Mouse (Mus musculus): ENCODE measurements around the gene Rngtt. TPM values are rescaled to one million over a fixed set of nuclear protein-coding genes. Genes with fewer than 3 reads are reported as not detected.

Rngtt gene
- total and polyA plus RNA-seq, 3 experiments, result 15.0 to 18.7 TPM; not detected in 1

DNA sequence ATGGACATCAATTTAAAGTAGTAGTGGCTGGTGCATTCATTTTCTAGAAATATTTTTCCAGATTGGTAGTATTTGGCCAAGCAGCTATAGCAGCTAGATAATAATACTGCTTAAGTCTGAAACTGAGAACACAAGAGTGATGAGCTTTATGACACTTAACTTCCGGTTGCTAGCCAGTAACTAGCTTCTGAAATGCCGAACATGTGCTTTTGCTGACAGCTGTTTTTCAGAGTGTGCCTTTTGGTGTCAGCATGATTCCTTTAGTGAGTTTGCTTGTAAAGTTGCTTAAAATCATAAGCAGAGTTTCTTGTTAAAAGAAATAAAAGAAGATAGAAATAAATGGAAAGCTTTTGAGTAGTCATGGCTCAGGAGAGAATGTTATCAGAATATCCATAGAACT, 186.9 kb downstream of the Rngtt start:
- H3K36me3 ChIP-seq (ENCODE audit: control insufficient read depth in 1 of 2, insufficient read depth in 2 of 2, low read length in 2 of 2), result no peaks in the 10 kb centered on the region; a peak in 3 of 4 replicates
- H3K27me3 ChIP-seq (ENCODE audit: control insufficient read depth in 1 of 2, insufficient read depth in 2 of 2, low read length in 2 of 2), result no peaks in the 10 kb centered on the region
- TF ChIP-seq GATA1 (IDR thresholded peaks at IDR 0.05; ENCODE audit: low read depth, low read length), result no peak
- TF ChIP-seq CHD1 (IDR thresholded peaks at IDR 0.05; ENCODE audit: low read depth, low read length), result no peak
- no peak overlapping the region for H3K4me3 ChIP-seq (ENCODE audit: control insufficient read depth in 1 of 2, insufficient read depth in 1 of 2, low read depth in 2 of 2, low read length in 2 of 2)
- H3K9me3 ChIP-seq (replicated peaks; ENCODE audit: insufficient read depth, low read length), result no peaks in the 10 kb centered on the region
- H3K79me2 ChIP-seq (ENCODE audit: control insufficient read depth, insufficient read depth, low read length, poor library complexity), result no peaks in the 10 kb centered on the region
- no peak overlapping the region for H3K27ac ChIP-seq (ENCODE audit: control insufficient read depth, low read depth, low read length)
- no peak for DNase-seq (ENCODE audit: low read depth, low spot score)
- no peak overlapping the region for H3K9ac ChIP-seq (ENCODE audit: control insufficient read depth, low read depth, low read length, poor library complexity, severe bottlenecking)
- H3K4me1 ChIP-seq (ENCODE audit: control insufficient read depth in 1 of 2, insufficient read depth in 2 of 2, low read length in 2 of 2), result no peaks in the 10 kb centered on the region

DNA sequence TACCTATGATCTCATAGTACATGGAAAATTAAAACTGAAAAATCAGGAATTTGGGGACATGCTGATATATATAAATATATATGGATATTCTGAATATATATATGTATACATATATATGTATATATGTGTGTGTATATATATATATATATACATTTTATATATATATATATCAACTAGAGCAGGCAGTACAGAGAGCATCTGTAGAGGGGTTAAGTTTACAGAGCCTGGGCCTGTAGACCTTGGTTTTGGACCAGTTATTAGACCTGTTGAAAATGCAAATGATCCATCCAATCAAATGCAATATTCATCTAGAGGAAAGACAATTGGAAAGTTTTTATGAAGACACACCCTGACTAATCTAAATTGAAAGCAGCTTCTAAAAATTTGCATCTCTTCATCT, 187.5 kb downstream of the Rngtt start:
- no peak for TF ChIP-seq GATA1 (IDR thresholded peaks at IDR 0.05; ENCODE audit: low read depth, low read length)
- TF ChIP-seq ZNF384 (IDR thresholded peaks at IDR 0.05; ENCODE audit: low read depth, low read length), result no peak
- no peak for TF ChIP-seq UBTF (IDR thresholded peaks at IDR 0.05; ENCODE audit: borderline replicate concordance, insufficient read depth, low read depth, low read length)
- TF ChIP-seq USF1 (IDR thresholded peaks at IDR 0.05; ENCODE audit: low read depth, low read length), result no peak
- TF ChIP-seq SIN3A (IDR thresholded peaks at IDR 0.05; ENCODE audit: low read length), result no peak
- TF ChIP-seq RAD21 (IDR thresholded peaks at IDR 0.05; ENCODE audit: low read depth, low read length), result no peak
- no peak for TF ChIP-seq SMC3 (IDR thresholded peaks at IDR 0.05; ENCODE audit: low read depth, low read length)
- no peak overlapping the region for H3K9ac ChIP-seq (ENCODE audit: control insufficient read depth, low read depth, low read length, poor library complexity, severe bottlenecking)
- no peaks in the 10 kb centered on the region for H3K4me1 ChIP-seq (ENCODE audit: control insufficient read depth in 1 of 2, insufficient read depth in 2 of 2, low read length in 2 of 2)
- no peaks in the 10 kb centered on the region; a peak in 3 of 4 replicates for H3K36me3 ChIP-seq (ENCODE audit: control insufficient read depth in 1 of 2, insufficient read depth in 2 of 2, low read length in 2 of 2)
- H3K9me3 ChIP-seq (replicated peaks; ENCODE audit: insufficient read depth, low read length), result no peaks in the 10 kb centered on the region
- no peak overlapping the region for H3K4me3 ChIP-seq (ENCODE audit: control insufficient read depth in 1 of 2, insufficient read depth in 1 of 2, low read depth in 2 of 2, low read length in 2 of 2)
- no peak overlapping the region for H3K27ac ChIP-seq (ENCODE audit: control insufficient read depth, low read depth, low read length)
- no peaks in the 10 kb centered on the region for H3K79me2 ChIP-seq (ENCODE audit: control insufficient read depth, insufficient read depth, low read length, poor library complexity)
- no peaks in the 10 kb centered on the region for H3K27me3 ChIP-seq (ENCODE audit: control insufficient read depth in 1 of 2, insufficient read depth in 2 of 2, low read length in 2 of 2)
- no peak for DNase-seq (ENCODE audit: low read depth, low spot score)

GRCm38 (mm10) chr4:33498160-33498874, 188.2 kb downstream of the Rngtt start:
- TF ChIP-seq USF1 (IDR thresholded peaks at IDR 0.05; ENCODE audit: low read depth, low read length), result no peak
- TF ChIP-seq MAFK (IDR thresholded peaks at IDR 0.05; ENCODE audit: borderline replicate concordance, low read depth, low read length), result no peak
- no peak for TF ChIP-seq TCF12 (IDR thresholded peaks at IDR 0.05; ENCODE audit: low read depth, low read length)
- no peak for TF ChIP-seq ZMIZ1 (IDR thresholded peaks at IDR 0.05; ENCODE audit: low read depth, low read length)
- no peak for TF ChIP-seq ZKSCAN1 (IDR thresholded peaks at IDR 0.05; ENCODE audit: low read depth, low read length)
- TF ChIP-seq MEF2A (IDR thresholded peaks at IDR 0.05; ENCODE audit: extremely low read depth, insufficient replicate concordance, low read depth, low read length, poor library complexity, severe bottlenecking), result no peak
- TF ChIP-seq MYC (IDR thresholded peaks at IDR 0.05; ENCODE audit: low read depth, low read length), result no peak
- TF ChIP-seq MYB (IDR thresholded peaks at IDR 0.05; ENCODE audit: low read depth, low read length), result no peak
- no peak for TF ChIP-seq BHLHE40 (IDR thresholded peaks at IDR 0.05; ENCODE audit: borderline replicate concordance, low read depth, low read length)
- TF ChIP-seq RCOR1 (IDR thresholded peaks at IDR 0.05; ENCODE audit: low read depth, low read length), result no peak
- no peak for TF ChIP-seq MAX (IDR thresholded peaks at IDR 0.05; ENCODE audit: low read length)
- no peak for TF ChIP-seq EP300 (IDR thresholded peaks at IDR 0.05; ENCODE audit: low read depth in 1 of 2, low read length in 2 of 2)
- TF ChIP-seq CHD1 (IDR thresholded peaks at IDR 0.05; ENCODE audit: low read depth, low read length), result no peak
- no peak overlapping the region for H3K27ac ChIP-seq (ENCODE audit: control insufficient read depth, low read depth, low read length)
- H3K36me3 ChIP-seq (ENCODE audit: control insufficient read depth in 1 of 2, insufficient read depth in 2 of 2, low read length in 2 of 2), result no peaks in the 10 kb centered on the region; a peak in 3 of 4 replicates
- no peaks in the 10 kb centered on the region for H3K79me2 ChIP-seq (ENCODE audit: control insufficient read depth, insufficient read depth, low read length, poor library complexity)
- no peak overlapping the region for H3K9ac ChIP-seq (ENCODE audit: control insufficient read depth, low read depth, low read length, poor library complexity, severe bottlenecking)
- no peak overlapping the region for H3K4me3 ChIP-seq (ENCODE audit: control insufficient read depth in 1 of 2, insufficient read depth in 1 of 2, low read depth in 2 of 2, low read length in 2 of 2)
- no peaks in the 10 kb centered on the region for H3K9me3 ChIP-seq (replicated peaks; ENCODE audit: insufficient read depth, low read length)
- no peaks in the 10 kb centered on the region for H3K27me3 ChIP-seq (ENCODE audit: control insufficient read depth in 1 of 2, insufficient read depth in 2 of 2, low read length in 2 of 2)
- no peak for DNase-seq (ENCODE audit: low read depth, low spot score)
- H3K4me1 ChIP-seq (ENCODE audit: control insufficient read depth in 1 of 2, insufficient read depth in 2 of 2, low read length in 2 of 2), result no peaks in the 10 kb centered on the region
